Mouse (Mus musculus): Measurements from ENCODE around the gene Sema6d.

GRCm38 (mm10) chr2:124522426-124522825, 432.7 kb downstream of the Sema6d start:
- TF ChIP-seq CTCF (IDR thresholded peaks at IDR 0.05; ENCODE audit: insufficient read depth, low read length) (no peak), POLR2A (IDR thresholded peaks at IDR 0.05; ENCODE audit: borderline replicate concordance, extremely low read depth, low read depth, low read length) (no peak)

Data from lung, adult 2 months (tissue).